Mouse (Mus musculus) gonadal fat pad, adult 2 months (tissue): ENCODE measurements at regions not wholly inside any gene's neighbourhood (a gene's known extent, or its start where the extent isn't known, plus 50 kb on each side); places are given as distances from the start of the nearest gene placed in this dataset.

ENCODE experiments used
- DNase-seq: peaks from one replicate; pipeline ENCODE4 v3.0.0-alpha.2; 2012; ENCODE audit warnings: low read depth

DNA sequence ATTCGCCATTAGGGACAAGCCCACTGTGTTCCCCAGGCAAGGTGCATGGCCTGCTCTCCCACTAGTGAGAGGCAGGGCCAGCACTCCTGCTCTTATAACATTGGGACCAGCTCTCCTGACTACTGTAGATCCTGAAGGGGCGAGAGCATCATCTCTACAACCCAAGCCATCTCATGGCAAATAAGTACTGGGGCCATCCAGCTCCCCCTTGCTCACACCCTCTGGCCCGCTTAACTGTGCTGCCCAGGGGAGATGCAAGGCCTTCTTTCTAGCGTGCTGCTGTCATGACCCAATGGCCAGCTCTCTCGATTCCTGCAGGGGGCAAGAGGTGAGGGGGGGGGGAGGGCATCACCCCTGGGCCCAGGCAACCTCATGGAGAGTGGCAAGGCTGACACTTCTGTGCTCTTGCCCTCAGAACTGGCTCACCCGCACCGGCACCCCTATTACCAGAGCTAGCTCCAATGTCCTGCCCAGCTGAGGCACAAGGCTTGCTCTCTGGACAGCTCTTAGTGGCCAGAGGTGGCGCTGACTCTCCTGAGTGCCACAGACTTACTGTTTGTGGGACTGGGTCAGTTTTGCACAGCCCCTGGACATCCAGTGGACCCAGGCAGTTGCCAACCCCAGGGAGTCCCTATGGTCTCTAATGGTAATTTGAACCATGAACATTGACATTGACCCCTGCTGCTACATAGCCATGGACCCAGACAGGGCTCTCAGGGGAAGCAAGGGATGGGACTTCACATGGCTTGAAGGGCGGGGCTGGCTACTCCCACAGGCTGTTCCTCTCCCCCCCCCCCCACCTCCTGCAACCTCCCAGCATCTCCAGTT, 448.2 kb downstream of the Tdrd3 start:
- no peak for DNase-seq

DNA sequence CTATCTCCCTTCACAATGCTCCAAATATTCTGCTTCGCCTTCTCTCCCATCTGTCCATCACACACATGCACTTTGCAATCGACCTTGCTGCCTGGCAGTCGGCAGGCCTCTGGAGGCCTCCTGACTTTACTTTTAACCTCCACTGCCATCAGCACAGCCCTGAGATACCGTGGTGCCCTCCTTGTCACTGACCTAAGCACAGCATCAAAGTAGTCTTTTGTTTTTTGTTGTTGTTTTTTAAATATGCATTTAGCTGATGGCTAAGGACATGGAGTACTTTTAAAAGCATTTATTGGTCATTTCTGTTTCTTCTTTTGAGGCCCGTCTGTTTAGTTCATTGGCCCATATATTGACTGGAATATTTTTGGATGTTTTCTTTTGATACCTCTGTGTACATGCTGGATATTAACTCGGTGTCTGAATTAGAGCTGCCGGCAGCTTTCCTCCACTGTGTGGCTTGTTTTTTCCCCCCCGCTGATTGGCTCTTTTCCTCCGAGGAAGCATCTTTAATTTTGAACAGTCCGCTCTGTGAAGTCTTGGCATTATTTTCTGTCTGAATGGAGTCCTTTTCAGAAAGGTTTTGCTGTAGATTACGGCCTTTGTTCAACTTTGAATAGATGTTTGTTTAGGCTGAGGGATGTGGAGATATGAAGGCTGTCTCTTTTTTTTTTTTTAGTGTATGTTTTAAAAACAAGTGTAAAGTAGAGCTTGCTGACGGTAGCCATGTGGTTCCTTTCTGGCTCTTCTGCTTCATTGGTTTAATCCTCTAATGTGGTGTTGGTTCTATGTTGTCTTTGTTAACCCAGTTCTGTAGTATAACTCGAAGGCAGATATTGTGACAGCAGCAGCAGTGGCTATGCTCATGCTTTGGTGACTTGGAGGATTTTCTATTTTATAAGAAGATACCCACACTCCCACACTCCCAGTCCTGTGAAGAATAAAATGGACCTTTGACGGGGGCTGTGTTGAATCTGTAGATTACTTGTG, 449.1 kb downstream of the Tdrd3 start:
- DNase-seq, result no peak

DNA sequence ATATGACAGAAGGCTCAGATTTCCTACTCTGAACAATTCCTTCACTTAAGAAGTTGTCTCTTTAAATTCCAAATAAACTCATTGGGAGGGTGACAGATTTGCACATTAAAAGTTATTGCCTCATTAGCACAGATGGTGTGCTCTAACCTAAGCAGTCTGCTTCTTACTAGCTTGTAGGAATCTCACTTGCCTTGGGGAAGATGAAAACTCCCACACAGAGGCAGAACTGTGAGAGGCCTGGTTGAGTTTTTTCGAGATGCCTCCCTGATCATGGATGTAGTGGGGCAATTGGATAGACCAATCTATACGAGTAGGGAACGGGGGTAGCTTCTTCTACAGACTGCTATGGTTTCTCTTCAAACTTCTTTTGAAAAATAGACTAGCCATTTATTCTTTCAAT, 485.3 kb downstream of the Tdrd3 start:
- peak; percentile 22 for DNase-seq

DNA sequence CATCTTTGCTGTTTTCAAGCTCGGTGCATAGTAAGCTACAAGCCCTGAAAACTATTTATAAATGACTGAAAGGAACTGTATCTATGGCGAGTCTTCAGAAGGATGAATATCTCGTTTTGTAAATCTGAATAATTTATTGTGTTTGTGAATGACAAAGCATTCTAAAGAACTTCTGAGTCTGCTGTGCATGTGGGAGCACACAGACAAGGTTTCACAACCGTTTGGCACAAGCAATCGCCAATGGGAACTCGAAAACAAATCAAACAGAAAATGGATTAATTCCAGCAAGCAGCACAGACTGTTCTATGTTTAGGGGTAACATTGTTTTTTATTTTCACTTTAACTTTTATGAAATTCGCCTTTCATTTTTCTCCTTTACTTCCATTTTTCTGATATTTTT, 486.0 kb downstream of the Tdrd3 start:
- peak; percentile 14 for DNase-seq
